Mouse (Mus musculus) lung, postnatal 10 days (tissue): ENCODE data around the gene Tle4.

Experiments
- DNase-seq: peaks from one replicate; pipeline ENCODE4 v3.0.0; 2021

Gene Tle4

GRCm38 (mm10) chr19:14590154-14590553 lies 7.7 kb downstream of the Tle4 start:
- no peak for DNase-seq

DNA sequence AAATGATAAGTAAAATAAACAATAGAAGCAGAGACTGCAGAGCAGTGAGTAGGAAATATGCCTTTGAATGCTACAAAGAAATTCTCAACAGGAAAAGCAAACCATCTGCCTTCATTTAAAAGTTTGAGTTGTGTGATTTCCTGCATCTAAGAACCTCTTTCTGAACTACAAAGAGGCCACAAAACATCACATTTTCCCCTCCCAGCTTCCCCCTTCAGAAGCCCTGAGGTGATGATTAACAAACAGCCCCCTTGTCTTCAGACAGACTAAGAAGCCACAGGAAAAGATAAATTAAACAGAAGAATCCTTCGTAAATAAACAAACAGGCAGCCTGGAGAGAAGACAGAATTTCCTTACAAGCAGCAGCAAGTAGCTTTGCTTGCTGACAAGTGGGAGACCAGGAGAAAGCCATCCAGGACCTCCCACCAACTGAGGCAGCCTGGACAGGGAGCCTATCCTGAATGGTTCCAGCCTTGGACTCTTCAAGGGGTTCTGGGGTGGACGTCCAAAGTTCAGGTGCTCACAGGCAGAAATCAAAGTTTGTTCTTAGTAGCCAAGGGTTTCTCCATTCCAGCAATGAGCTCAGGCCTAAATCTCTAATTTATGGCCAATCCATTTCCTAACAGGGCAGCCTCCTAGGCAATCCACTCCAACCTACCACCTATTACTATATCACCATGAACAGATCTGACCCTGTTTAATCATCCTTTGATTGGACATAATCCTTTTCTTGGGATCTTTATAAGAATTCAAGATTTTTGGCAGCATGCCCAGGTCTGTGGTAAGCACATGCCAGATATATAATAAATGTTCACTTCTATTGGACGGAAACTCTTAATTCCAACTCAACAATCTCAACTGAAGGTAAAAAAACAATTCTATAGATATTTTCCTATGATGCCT lies 9.4 kb downstream of the Tle4 start:
- peak; percentile 32 for DNase-seq

GRCm38 (mm10) chr19:14586171-14586570 lies 11.7 kb downstream of the Tle4 start:
- no peak for DNase-seq

GRCm38 (mm10) chr19:14585731-14586130 lies 12.1 kb downstream of the Tle4 start:
- no peak for DNase-seq

GRCm38 (mm10) chr19:14585235-14585634 lies 12.6 kb downstream of the Tle4 start:
- no peak for DNase-seq

GRCm38 (mm10) chr19:14578698-14579097 lies 19.2 kb downstream of the Tle4 start:
- no peak for DNase-seq

GRCm38 (mm10) chr19:14578016-14578415 lies 19.8 kb downstream of the Tle4 start:
- DNase-seq = no peak

DNA sequence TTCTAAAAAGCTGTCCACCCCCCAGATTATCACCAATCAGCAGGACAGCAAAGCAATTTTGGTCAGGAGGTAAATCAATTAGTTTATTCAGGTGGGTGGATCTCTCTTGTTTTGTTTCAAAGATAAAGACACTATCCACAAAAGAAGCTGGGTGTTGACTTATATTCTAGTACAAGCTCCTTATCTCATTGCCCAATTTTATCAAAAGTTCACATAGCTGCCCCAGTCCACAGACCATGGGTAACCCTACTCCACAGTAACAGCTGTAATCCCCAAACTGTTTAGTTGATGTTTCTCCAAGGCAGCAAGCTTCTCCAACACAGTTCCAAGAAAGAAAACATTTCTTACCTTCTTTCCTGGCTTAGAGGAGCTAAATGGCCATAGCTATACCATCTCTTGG lies 21.5 kb downstream of the Tle4 start:
- DNase-seq = no peak

DNA sequence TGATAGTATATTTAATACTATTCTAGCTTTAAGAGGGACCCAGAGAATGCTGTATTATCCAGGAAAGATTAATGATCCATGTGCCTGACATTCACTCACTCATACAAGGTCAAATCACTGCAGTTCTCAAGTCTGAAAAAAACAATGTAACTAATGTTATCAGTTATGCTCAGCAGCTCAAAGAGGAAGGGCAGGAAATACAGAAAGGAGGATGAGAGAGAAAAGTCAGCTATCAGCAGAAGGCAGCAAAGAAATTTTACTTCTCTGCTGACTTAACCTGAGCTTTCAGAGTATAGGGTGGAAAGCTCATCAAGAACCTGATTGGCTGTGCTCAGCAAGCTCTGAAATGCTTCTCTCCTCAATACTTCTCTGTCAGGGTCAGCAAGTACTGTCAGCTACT lies 29.0 kb downstream of the Tle4 start:
- no peak for DNase-seq

DNA sequence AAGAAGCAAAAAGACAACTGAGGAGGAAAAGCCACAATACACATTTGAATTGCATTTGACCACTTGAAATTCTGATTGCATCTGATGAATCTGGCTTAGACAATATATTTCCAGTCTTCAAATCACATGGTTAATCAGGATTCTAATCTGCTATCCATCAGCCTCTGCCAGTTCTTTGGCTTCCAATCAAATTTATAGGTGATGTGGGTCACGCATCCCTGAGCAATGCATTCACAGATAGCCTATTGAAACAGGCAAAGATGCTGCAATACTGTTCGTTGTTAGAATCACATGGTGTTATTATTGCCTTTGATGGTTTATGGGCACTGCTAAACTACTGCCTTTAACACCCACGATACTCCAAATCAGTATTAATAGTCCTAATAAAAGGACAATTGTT lies 30.8 kb downstream of the Tle4 start:
- no peak for DNase-seq

GRCm38 (mm10) chr19:14566564-14567021 lies 31.3 kb downstream of the Tle4 start:
- no peak for DNase-seq

- no peak for DNase-seq
These were observed 32.3 kb downstream of the Tle4 start for GRCm38 (mm10) chr19:14565424-14566069.

GRCm38 (mm10) chr19:14563273-14563959 lies 34.4 kb downstream of the Tle4 start:
- no peak for DNase-seq

GRCm38 (mm10) chr19:14547871-14548270 lies 50.0 kb downstream of the Tle4 start:
- no peak for DNase-seq

DNA sequence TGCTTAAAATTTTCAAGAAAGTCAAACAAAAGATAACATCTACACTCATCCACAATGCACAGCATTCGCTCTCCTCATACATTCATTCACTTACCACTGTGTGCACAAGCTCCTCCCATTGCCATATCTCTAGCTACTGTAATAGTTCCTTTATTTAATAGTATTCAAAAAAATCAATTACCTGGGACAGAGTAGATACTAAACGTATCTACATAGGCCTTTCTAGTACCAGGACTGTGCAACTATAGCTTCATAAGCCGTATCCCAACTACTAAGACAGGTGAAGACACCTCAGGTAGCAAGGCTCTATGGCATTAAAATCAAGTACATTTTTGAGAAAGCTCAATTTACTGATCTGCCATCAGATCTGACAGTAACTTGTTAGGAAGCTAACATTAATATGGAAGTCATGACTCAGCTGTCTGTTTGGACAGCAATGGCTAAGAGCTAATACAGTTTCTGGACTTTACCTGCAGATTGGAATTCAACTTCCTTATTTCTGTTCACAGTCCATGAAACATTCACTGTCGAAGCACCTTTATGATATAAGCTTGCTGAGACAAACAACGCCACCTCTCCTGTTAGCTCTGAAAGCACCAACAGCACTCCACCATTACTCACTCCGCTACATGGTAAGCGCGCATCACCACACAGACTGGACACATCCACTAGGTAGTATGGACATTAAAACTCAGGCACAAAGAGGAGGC lies 50.6 kb downstream of the Tle4 start:
- no peak for DNase-seq

GRCm38 (mm10) chr19:14545485-14545884 lies 52.4 kb downstream of the Tle4 start:
- no peak for DNase-seq

DNA sequence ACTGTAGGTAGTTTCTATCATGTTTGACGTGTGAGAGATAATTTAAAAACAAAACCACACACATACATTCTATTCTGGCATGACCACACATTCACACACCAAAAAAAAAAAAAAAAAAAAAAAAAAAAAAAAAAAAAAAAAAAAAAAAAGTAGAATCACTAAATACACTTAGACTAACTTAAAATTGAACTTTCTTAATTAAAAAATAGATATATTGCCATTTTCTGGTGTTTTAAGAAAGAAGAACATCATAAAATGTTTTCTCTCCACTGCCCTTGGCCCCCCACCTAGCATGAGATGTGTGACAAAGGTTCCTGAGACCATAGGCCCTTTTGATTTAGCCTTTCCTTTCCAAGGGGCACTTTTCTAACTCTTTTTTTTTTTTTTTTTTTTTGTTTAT lies 54.5 kb downstream of the Tle4 start:
- no peak for DNase-seq

DNA sequence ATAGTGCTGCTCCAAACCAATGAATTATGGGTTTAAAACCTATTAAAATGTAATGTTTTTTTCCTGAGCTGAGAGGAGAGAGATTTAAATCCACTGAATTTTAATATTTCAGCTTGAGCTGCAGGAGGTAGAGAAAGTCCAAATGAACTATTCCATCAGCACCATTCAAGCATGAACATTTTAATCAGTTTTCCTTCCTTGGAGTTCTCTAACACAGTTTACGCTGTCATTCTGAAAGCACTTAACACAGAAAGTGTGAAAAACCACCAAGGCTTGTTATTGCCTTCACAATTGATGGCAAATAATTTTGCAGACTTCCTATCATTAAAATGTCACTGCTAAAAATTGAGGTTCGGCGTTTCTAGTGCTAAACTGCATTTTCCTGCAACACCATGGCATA lies 57.2 kb downstream of the Tle4 start:
- DNase-seq = no peak

GRCm38 (mm10) chr19:14536676-14537075 lies 61.2 kb downstream of the Tle4 start:
- DNase-seq = no peak

DNA sequence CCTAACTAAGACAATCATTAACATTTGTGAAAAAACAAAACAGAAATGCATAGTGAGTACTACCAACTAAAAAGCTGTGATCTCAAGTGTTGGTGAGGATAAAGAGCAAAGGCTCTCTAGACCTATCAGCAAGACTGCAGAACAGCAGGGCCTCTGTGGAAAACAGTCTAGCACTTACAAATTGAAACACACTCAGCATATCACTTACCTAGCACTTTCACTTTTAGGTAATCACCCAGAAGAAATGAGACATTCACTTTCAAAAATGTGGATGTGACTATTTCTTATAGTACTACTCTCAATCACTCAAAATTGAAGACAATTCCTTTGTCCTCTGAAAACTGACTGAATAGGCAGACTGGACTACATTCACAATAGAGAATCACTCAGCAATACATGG lies 63.4 kb downstream of the Tle4 start:
- DNase-seq = no peak

- DNase-seq = no peak
These were observed 65.0 kb downstream of the Tle4 start for GRCm38 (mm10) chr19:14532861-14533260.

- no peak for DNase-seq
These were observed 77.6 kb downstream of the Tle4 start for GRCm38 (mm10) chr19:14520098-14520802.
